Mouse (Mus musculus): Measurements from ENCODE around the gene Snrpa.

The Snrpa gene

DNA sequence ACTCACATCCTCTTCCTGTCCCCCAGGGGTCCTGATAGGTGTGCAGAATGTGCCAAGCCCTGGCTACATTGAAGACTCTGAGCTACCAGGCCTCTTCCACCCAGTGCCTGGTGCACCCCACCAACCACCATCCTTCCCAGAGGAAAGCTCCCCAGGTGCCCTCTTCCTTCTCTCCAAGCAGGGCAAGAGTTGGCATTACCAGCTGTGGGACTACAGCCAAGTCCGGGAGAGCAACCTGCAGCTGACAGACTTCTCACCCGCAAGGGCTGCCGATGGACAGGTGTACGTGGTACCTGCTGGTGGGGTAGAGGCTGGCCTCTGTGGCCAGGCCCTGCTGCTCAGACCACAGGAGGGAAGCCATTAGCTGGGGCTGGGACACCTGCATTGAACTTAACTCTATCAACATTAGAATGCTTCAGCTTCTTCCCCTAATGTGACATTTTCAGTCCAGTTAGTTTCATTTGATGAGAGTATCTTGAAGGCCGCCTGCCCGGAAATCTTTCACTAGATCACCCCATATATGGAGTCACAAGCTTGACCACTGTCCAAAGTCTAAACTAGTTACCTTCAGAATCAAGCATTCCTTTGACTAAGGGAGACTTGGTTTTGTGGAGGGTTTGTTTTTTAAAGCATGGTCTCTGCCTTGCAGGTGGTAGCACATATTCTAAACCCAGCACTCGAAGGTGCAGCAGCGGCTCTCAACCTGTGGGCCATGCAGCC lies 7.8 kb upstream of the Snrpa start:
- in situ Hi-C loops (cut with MboI, MseI): no loop called here

DNA sequence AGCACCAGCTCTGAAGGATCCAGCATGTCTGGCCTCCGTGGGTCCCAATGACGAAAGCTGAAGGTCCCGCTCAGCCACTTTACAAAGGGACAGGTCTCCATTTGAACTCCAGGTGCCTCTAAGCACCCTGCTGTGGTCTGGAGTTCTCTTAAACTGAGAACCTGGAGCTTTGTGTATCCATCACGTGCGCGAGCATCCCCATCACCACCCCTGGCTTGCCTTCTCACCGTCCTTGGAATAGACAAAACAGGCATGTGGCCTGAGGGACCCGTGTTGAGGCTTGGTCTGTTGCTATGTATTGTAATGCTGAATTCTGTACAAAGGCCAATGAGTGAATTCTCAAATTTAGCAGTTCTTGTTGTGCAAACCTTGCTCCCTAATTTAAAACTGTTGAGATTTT lies 2.7 kb upstream of the Snrpa start:
- in situ Hi-C loops (cut with MboI, MseI): loop anchor here (25.0 kb wide), 2 partner anchors 1511 to 1936 kb away; partner anchors contain the start of genes B9d2, Cic, Erf and Tgfb1

DNA sequence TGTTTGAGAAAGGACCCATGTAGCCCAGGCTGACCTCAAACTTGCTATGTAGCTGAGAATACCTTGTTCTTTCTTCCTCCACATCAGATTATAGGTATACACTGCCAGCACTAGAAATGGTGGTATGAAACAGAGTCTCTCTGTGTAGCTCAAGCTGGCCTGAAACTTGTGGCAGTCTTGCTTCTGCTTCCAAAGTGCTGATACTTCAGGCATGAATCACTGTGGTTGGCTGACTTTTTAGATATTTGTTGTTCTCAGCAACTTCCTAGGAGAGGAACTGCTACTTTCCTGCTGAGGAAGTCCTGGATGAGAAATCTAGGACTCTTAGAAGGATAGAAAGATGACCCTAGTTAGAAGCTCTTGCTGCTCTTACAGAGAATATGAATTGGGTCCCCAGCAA lies 2.3 kb upstream of the Snrpa start:
- in situ Hi-C loops (cut with MboI, MseI): loop anchor here (25.0 kb wide), 2 partner anchors 1511 to 1936 kb away; partner anchors contain the start of genes B9d2, Cic, Erf and Tgfb1

DNA sequence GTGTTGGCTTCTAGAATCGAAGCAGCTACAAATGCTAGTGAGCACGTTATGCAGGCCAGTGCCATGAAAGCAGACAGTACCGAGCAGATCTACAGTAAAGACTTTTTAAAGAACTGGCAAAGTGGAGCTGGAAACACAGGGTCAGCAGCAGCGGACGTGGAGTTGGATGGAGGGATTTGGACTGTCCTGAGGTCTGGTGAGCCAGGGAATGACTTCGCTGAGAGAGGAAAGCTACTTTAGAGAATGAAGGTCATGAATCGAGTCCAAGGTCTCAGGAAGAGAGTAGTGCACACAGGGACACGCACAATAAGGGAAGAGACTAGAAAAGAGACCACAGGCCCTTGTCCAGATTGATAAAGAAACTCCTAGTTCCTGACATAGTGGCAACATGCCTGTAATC lies 1.6 kb upstream of the Snrpa start:
- in situ Hi-C loops (cut with MboI, MseI): loop anchor here (25.0 kb wide), 2 partner anchors 1510 to 1935 kb away; partner anchors contain the start of genes B9d2, Cic, Erf and Tgfb1

DNA sequence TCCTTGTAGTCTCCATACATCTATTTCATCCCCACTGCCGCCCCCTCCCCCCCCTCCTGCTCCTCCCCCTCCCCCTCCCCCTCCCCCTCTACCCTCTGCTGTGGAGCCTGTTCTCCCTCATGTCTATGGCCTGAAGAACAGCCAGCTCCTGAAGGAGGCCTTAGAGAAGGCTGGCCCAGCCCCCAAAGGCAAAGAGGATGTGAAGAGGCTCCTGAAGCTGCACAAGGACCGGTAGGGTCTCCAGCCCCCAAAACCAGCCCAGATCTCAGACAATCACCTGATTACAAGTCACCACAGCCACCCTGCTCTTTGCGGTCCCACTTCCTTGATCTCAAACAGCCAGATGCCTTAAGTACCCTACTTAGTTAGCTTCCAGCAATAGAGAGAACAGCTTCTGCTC lies 1.1 kb upstream of the Snrpa start:
- in situ Hi-C loops (cut with MboI, MseI): loop anchor here (25.0 kb wide), 2 partner anchors 1510 to 1935 kb away; partner anchors contain the start of genes B9d2, Cic, Erf and Tgfb1

DNA sequence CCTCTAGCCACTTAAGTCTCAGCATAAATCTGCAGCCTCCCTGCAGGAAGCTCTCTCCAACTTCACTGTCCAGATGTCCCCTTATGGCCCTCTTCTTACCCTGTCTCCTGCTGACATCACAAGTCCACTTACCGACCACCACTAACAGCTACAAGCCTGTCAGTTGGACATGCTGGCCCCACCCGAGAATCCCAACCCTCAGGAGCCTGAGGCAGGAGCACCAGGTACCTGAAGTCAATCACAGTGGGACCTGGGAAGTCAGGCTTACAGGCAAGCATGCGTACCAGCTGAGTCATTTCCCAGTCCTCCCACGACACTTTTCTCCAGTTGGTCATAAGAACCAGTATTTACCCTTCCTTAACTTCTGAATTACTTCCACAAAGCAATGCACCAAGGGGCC lies 2.3 kb downstream of the Snrpa start:
- in situ Hi-C loops (cut with MboI, MseI): loop anchor here (5.0 to 25.0 kb wide), 3 partner anchors 39 to 1931 kb away; partner anchors contain the start of genes B9d2, Cic, Coq8b and Erf

DNA sequence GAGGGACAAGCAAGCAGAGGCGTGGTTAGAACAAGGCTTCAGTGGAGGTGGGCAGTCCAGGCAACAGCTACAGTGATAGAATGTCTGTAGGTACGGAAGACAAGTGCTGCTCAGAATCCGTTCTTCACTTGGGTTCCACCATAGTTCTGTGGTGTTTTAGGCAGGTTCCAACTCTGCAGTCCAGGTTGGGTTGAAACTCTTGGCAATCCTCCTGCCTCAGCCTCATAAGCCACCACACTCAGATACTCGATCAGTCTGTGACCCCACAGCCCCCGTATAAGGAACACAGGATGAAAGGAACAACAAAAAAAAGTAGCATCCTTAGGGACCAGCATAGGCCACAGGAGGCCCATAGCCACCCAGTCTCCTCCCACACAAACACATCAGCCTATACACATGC lies 3.6 kb downstream of the Snrpa start:
- in situ Hi-C loops (cut with MboI, MseI): loop anchor here (5.0 to 25.0 kb wide), 3 partner anchors 40 to 1930 kb away; partner anchors contain the start of genes B9d2, Cic, Coq8b and Erf

DNA sequence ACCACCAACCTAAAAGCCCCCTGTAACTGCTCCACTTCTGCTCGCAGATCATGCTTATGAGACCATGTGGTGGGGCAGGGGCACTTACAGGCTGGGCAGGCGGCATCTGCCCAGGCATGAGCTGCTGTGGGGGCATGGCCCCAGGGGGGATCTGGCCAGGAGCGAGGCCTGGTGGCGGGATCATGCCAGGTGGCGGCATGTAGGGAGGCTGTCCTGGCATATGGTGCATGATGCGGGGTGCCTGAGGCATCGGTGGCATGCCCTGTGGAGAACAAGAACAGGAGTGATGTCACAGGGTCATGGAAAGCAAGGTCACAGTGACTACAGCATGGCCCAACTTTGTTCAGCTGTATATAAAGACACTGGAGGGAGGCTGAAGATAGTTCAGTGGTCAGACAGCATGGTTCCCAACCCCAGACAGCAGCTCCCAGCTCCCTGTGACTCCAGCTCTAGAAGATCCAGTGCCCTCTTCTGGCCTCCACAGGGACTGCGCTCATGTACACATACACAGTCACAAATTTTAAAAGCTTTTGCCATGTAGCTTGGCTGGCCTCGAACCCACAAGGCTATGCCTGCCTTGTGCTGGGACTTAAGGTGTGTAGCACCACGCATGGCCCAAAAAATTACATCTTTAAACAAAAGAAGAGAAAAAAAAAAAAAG lies 6.7 kb downstream of the Snrpa start:
- in situ Hi-C loops (cut with MboI, MseI): loop anchor here (25.0 kb wide), 2 partner anchors 1502 to 1927 kb away; partner anchors contain the start of genes B9d2, Cic, Erf and Tgfb1

DNA sequence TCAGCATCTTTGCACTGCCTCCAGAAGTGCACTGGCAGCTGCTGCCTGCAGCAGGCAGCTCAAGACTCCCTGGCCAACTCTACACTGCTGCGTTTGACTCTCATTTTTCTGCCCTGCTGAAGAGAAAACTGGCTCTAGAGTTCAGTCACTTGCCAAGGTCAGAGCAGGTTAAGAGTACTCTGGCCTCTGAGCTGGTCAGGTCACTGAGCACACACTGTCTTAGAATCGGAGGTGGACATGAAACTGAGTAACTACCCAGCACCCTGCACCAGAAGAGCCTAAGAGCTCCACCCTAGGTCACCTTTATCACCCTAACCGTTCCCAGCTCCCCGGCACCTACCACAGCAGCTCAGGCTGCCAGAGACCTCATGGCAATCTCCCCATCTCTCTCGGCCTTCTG lies 10.1 kb downstream of the Snrpa start:
- in situ Hi-C loops (cut with MboI, MseI): loop anchor here (25.0 kb wide), 2 partner anchors 1499 to 1924 kb away; partner anchors contain the start of genes B9d2, Cic, Erf and Tgfb1

DNA sequence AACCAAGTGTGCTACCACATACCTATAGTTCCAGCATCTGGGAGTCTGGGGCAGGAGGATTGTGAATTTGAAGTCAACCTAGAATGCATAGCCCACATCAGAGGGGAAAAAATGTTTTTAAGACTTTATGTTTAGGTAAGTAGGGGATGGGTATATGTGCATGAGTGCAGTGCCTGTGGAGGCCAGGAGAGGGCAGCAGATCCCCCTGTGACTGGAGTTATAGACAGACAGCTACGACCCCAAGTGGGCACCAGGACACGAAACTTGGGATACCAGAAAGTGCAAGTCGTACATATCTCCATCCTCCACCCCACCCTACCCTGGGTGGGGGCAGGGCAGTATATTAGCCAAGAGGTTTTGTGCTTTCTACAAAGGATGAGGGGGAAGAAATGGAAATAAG lies 11.1 kb downstream of the Snrpa start:
- in situ Hi-C loops (cut with MboI, MseI): loop anchor here (25.0 kb wide), 2 partner anchors 1498 to 1923 kb away; partner anchors contain the start of genes B9d2, Cic, Erf and Tgfb1

DNA sequence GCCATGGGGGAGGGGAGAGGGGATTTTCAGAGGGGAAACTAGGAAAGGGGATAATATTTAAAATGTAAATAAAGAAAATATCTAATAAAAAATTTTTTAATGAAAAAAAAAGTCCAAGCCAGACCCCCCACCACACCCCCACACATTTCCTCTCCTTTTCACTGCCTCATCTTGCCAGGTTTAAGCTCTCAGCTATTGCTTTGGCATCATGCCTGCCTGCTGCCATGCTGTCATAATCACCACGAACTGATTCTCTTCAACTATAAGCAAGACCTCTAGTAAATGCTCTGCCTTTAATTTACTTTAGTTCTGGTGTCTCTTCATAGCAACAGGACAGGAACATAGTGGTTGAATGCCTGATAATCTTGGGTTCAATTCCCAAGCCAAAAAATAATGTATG lies 13.6 kb downstream of the Snrpa start:
- in situ Hi-C loops (cut with MboI, MseI): loop anchor here (25.0 kb wide), 2 partner anchors 1495 to 1920 kb away; partner anchors contain the start of genes B9d2, Cic, Erf and Tgfb1

DNA sequence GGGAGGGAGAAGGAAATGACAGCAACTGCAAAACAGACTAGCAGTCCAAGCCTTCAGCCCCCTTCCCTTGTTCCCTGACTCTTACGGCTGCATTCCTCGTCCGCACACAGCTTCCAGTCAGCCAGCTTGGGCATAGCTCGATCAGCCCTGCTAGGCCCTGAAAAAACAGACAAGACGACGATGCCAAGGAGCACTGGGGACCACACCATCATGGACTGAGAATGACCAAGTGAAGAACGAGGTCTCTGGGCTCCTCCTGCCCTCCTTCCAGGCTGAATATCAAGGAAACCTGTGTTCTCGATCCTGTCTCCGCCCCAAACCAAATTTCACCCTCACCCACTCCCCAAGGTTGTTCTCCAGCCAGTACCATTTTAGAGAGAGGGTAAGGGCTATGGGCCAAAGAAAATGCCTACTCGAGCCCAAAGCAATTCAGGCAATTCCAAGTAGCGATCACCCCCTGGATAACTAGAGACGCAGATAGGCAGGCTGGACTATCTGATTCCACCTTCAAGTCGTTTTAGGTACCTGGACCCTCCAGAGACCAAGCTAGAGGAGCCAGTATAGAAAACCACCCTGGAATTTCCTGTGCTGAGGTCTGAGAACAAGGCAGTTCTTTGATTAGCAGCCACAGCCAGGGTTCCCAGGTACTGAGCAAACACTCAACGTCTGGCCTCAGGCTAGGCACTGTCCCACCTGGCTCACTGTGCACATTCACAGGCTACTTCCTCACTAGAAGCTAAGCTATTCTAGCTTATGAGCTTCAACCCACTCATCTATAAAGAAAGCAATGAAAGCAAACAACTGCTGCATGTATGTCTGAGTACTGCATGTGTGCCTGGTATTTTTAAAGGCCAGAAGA lies 15.0 kb downstream of the Snrpa start, which contains the start of the genes Gm21983 and Mia:
Gene Gm21983 (minus strand): TSS at position 250 of the 859 bp plus-strand sequence.
Gene Mia (minus strand): TSS at position 321 of the 859 bp plus-strand sequence.
- in situ Hi-C loops (cut with MboI, MseI): loop anchor here (25.0 kb wide), 2 partner anchors 1494 to 1919 kb away; partner anchors contain the start of genes B9d2, Cic, Erf and Tgfb1

DNA sequence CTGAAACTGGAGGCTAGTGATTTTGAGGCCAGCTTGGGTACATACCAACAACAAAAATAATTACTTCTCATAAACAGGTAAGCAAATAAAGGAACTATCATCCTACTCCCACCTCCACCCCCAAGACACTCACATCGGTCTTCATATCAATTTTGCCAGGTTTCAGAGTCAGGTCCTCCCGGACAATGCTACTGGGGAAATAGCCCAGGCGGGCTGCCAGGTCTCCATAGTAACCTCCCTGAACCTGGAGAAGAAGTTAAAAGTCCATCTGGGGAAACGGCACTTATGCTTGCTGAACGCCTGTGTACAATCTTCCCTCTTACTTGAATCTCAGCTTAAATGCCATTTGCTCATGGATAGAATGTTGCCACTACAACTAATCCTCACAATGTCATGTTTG lies 16.0 kb downstream of the Snrpa start:
- in situ Hi-C loops (cut with MboI, MseI): loop anchor here (25.0 kb wide), 2 partner anchors 1493 to 1918 kb away; partner anchors contain the start of genes B9d2, Cic, Erf and Tgfb1

DNA sequence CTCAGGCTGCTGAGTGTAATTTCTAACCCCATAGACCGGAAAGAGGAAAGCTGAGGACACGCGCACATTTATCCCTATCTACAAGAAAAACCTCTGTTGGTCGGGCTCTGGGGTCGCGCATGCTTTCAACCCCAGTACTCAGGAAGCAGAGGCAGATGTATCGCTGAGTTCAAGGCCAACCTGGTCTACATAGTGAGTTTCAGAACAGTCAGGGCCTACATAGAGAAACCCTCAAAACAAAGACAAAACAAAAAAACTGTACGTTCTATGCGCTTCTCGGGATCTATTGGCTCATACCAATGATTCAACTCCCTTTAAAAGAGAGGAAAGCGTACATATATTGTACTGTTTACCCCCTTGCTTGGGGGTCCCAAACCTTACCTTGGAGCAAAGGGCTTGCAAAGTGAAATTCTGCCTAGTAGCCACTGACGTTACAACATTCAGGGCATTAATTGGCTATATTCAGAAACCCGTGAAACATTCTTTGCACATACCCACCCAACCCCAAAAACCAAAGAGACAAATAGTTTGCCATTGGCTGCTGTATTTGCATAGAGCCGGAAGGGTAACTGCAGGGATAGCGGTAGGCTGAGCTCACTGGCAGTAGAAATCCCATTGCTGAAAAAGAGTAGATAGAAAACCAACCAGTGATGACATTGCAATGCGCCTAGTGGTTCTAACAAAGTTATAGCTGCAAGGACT lies 16.7 kb downstream of the Snrpa start:
- in situ Hi-C loops (cut with MboI, MseI): loop anchor here (25.0 kb wide), 2 partner anchors 1492 to 1917 kb away; partner anchors contain the start of genes B9d2, Cic, Erf and Tgfb1

DNA sequence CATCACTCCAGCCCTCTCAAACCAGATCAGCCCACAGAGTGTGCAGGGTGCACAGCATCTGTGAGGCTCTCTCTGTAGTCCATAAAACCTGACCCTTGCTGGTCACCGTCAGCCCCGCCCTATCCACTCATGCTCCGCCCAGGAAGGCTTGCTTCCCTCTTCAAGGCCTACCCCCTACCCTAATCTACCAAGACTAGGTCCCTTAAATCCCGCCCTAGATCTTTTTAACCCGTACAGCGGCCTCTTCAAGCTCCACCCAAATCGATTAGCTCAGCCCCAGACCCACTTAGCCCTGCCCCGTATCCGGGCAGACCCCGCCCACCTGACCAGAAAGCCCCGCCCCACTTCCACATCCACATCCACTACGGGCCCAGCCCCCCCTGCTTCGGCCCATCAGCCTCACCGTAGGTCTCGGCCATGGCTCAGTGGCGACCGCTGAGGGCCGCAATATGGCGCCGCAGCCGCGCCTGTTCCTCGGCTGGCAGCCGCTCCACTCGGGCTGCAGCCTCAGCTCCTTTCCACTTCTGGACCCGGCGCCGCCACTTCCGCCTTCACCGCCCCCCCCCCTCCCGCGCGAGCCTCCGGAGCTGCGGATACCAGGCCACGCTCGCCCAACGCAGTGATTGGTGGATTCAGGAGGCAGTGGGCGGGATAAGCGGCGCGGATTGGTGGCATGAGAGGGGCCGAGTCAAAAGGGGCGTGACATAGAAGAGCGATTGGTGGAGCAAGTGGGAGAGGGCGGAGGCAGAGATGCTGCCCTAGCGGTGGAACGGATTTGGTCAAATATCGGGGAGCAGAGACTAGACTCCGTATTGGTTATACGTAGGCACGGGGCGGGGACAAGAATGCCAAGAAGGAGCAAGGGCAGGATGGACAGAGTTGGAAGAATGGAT lies 17.5 kb downstream of the Snrpa start, which contains the start of gene Rab4b:
Gene Rab4b (minus strand): TSS at position 573 of the 893 bp plus-strand sequence.
- in situ Hi-C loops (cut with MboI, MseI): loop anchor here (25.0 kb wide), 2 partner anchors 1491 to 1916 kb away; partner anchors contain the start of genes B9d2, Cic, Erf and Tgfb1

DNA sequence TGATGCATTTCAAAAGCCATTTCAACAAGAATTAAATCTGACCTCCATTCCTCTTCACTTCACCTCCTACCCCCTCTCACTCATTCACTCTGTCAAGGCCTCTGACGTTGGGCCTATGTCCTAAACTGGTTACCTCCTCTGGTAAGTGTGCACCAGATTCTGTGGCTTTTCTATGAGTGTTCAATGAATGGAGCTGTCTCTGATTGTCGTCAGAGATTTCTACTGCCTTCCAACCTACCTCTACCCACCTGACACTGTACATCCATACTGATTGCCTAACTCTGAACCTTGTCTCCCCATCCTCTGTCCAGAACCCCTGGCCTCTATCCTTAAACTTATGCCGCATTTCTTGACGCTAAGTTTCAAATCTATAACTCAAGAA lies 18.1 kb downstream of the Snrpa start:
- in situ Hi-C loops (cut with MboI, MseI): loop anchor here (25.0 kb wide), 2 partner anchors 1491 to 1916 kb away; partner anchors contain the start of genes B9d2, Cic, Erf and Tgfb1

DNA sequence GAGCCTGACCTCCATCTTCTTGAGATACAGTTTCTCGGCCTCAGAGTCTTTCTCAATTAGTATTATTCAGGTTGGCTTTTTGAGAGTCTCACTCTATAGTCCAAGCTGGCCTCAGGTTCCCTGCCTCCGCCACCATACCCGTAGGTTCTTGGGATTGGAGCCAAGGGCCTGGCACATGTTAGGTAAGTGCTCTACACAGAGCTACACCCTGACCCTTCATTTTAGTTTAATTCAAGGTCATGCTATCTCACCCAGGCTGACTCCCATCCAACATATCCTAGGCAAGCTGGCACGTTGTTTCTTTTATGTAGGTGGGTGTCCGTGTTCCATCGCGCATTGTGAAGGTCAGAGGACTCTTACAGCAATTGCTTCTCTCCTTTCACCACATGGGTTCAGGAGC lies 21.2 kb downstream of the Snrpa start:
- in situ Hi-C loops (cut with MboI, MseI): loop anchor here (25.0 kb wide), 2 partner anchors 1488 to 1913 kb away; partner anchors contain the start of genes B9d2, Cic, Erf and Tgfb1

DNA sequence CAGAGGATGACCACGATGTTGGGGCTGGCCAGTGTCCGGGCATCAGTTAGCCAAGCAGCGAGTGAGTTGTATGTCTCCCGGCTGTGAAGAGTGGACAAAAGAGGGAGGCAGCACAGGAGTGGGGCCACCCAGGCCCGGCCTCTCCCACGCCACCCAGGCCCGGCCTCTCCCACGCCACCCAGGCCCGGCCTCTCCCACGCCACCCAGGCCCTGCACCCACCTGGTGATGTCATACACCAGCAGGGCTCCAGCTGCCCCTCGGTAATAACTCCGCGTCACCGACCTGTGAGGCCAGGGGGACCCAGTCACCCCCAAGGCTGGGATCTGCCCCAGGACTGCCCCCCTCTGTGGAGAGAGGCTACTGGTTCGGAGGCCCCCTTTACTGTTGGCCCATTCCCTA lies 21.6 kb downstream of the Snrpa start:
- in situ Hi-C loops (cut with MboI, MseI): no loop called here

DNA sequence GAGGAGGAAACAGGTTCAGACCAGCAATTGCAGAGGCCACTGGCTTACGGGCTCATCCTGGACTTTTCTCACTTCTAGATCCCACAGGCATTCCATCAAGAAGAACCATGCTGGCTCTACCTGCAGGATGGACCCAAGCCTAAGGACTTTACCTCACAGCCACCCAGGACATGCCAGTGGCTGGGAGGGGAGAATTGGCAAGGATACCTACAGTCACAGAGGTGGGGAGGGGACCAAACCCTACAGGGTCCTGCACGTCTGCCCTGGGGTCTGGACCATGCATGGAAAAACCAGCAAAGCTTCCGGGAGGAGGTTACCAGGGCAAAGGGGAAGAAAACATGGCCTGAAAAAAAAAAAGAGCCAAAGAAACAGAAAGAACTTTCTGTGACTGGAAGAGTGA lies 25.1 kb downstream of the Snrpa start:
- in situ Hi-C loops (cut with MboI, MseI): no loop called here
